Mouse (Mus musculus) right cerebral cortex, postnatal 14 days (tissue): ENCODE results near the gene Pax5.
A peak's percentile ranks its signal among the peaks of the same experiment; 100 is the strongest.

Source experiments
- DNase-seq: peaks from one replicate; pipeline ENCODE4 v3.0.0; 2022

The Pax5 gene

GRCm38 (mm10) chr4:44664004-44664766, 46.1 kb downstream of the Pax5 start:
- peak; percentile 33 for DNase-seq

GRCm38 (mm10) chr4:44663489-44663888, 46.8 kb downstream of the Pax5 start:
- DNase-seq, result no peak

GRCm38 (mm10) chr4:44645181-44645580, 65.1 kb downstream of the Pax5 start:
- no peak for DNase-seq

- no peak for DNase-seq
These were observed 68.3 kb downstream of the Pax5 start for GRCm38 (mm10) chr4:44641831-44642587.

- DNase-seq, result no peak
These were observed 74.7 kb downstream of the Pax5 start for GRCm38 (mm10) chr4:44635618-44636017.

GRCm38 (mm10) chr4:44633694-44634524, 76.4 kb downstream of the Pax5 start:
- no peak for DNase-seq

- no peak for DNase-seq
These were observed 80.2 kb downstream of the Pax5 start for GRCm38 (mm10) chr4:44630059-44630458.

- no peak for DNase-seq
These were observed 82.4 kb downstream of the Pax5 start for GRCm38 (mm10) chr4:44627890-44628289.

- DNase-seq, result no peak
These were observed 85.2 kb downstream of the Pax5 start for GRCm38 (mm10) chr4:44625108-44625424.

- no peak for DNase-seq
These were observed 85.8 kb downstream of the Pax5 start for GRCm38 (mm10) chr4:44624232-44625107.

GRCm38 (mm10) chr4:44623435-44623727, 86.9 kb downstream of the Pax5 start:
- no peak for DNase-seq

GRCm38 (mm10) chr4:44622682-44623434, 87.4 kb downstream of the Pax5 start:
- DNase-seq, result no peak

- DNase-seq, result no peak
These were observed 90.0 kb downstream of the Pax5 start for GRCm38 (mm10) chr4:44620241-44620640.

- no peak for DNase-seq
These were observed 96.1 kb downstream of the Pax5 start for GRCm38 (mm10) chr4:44614066-44614667.

- no peak for DNase-seq
These were observed 97.9 kb downstream of the Pax5 start for GRCm38 (mm10) chr4:44612392-44612791.

- no peak for DNase-seq
These were observed 104.8 kb downstream of the Pax5 start for GRCm38 (mm10) chr4:44605453-44605852.

- no peak for DNase-seq
These were observed 108.0 kb downstream of the Pax5 start for GRCm38 (mm10) chr4:44602257-44602801.

- DNase-seq, result no peak
These were observed 108.9 kb downstream of the Pax5 start for GRCm38 (mm10) chr4:44601370-44601769.

- DNase-seq, result peak; percentile 66
These were observed 109.4 kb downstream of the Pax5 start for GRCm38 (mm10) chr4:44600875-44601274.

- DNase-seq, result no peak
These were observed 112.3 kb downstream of the Pax5 start for GRCm38 (mm10) chr4:44597965-44598364.

GRCm38 (mm10) chr4:44593091-44593490, 117.2 kb downstream of the Pax5 start:
- no peak for DNase-seq
